13 mouse cellular contexts compared by ENCODE assay signal in the genomic region with DNA sequence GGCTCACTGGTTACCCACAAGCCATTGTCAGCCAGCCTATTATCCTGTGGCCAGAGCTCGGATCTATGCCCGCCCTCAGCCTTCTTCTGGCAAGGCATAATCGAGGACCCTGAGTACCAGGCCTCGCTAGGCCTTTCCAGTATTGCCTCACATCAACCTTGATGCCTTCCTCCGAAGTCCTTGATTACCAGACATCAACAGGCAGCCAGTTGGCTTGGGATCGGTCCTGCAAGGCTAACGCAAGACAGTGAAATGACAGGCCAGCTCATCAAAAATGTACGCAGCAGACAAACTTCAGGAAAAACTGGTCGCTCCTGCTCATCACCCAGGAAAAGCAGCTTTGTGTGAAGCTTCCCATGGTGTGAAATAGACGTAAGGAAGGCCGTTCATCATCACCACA. TPM values are rescaled to one million over a fixed set of nuclear protein-coding genes. Genes with fewer than 3 reads are reported as not detected.
A peak's percentile ranks its signal among the peaks of the same experiment; 100 is the strongest.
DNase-seq lines count a peak whose midpoint lies in the region.
"Had no signal": no experiment of that assay in that cellular context is flagged by ENCODE, and none has a peak within 500 bp of the region (broad histone marks: within the 10 kb centered on the region; RNA-seq: fewer than 3 reads in every experiment).

No protein-coding gene starts in this region.

- DNase-seq in ovary, adult 18-20 months (ENCODE audit: low spot score) = peak; percentile 60
- no peak for DNase-seq in ovary, postnatal 10 days (ENCODE audit: low spot score)
- DNase-seq in adrenal gland, postnatal 14 days = peak; percentile 76
- peak; percentile 92 for DNase-seq in fat pad, adult 2 months (ENCODE audit: extremely low read depth, low read depth, low spot score)
- no peak for DNase-seq in left cerebral cortex, adult 11 months (ENCODE audit: low spot score)
- no peak for DNase-seq in urinary bladder, postnatal 4 days (ENCODE audit: low spot score in 2 of 2)
- DNase-seq in right cerebral cortex, postnatal 4 days = no peak
- DNase-seq: cerebellum, adult 18-20 months; cerebellum, postnatal 10 days; forebrain, postnatal 0 days; gastrocnemius, postnatal 25 days; heart, postnatal 10 days; heart, postnatal 4 days had no signal

RNA-seq across cellular contexts. Expression of gene Dusp16, which starts 15.4 kb away (rescaled TPM):
- 17.9 and 22.8 TPM in 2 replicates for total RNA-seq in adrenal gland, postnatal 14 days (2021)

RNA-seq across cellular contexts. Expression of gene Crebl2, which starts 22.2 kb away (rescaled TPM):
- 17.2 and 21.1 TPM in 2 replicates for total RNA-seq in adrenal gland, postnatal 14 days (2021)

Comparison
In these comparisons a context has a peak if more than half of its experiments do, and no peak if none do; other contexts are left out.
1. DNase-seq: peak in ovary, adult 18-20 months (single experiment), adrenal gland, postnatal 14 days (single experiment) and fat pad, adult 2 months (single experiment); none in ovary, postnatal 10 days (single experiment), left cerebral cortex, adult 11 months (single experiment), urinary bladder, postnatal 4 days (0 of 2) and right cerebral cortex, postnatal 4 days (single experiment).